Mouse (Mus musculus) inflammation-experienced regulatory T-cells (primary cell): Measurements from ENCODE around the gene Sytl5. TPM values are rescaled to one million over a fixed set of nuclear protein-coding genes. Genes with fewer than 3 reads are reported as not detected.

Source experiments
- polyA plus RNA-seq, 2 experiments: library from polyadenylated mRNA; unstranded; fragments of 100-300 nt; shearing (Covaris generic); gene quantifications; one replicate each; pipeline ENCODE4 v1.2.1; 2017

Sytl5 gene
- not detected for polyA plus RNA-seq

DNA sequence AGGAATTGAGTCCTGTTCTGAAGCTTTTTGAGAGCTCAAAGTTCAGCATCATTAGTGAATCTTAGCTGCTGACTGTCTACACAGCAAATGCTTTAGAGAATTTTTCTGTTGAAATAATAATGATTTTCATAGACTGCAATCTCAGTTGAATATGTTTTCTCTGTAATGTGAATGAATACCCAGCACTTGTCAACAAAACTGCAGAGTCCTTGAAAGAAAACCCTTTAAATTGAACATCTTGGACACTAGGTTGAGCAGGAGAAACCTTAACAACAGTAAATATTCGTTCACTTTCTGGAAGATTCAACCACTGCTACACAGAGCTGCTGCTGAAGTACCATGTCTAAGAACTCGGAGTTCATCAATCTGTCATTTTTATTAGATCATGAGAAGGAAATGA, at the start of gene Sytl5:
TSS of gene Sytl5 (plus strand) at position 301 of the 400 bp plus-strand sequence.

DNA sequence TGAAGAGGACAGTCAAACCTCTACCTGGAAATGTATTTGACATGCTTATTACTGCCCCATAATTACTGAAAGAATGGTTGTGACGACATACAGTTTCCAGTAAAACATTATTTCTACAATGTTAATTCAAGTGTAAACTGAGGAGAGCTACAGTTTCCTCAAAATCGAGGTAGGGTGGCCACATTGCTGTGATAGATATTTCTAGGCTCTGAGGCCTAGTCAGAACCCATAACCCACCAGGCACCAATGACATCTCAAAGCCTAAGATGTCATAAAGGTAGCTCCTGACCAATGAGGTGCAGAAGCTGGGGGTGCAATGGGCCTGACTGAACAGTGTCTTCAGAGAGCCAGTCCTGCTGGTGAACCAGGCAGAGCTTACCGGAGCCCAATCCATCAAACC, 38.8 kb upstream of the Sytl5 start, which contains the start of gene Hypm:
TSS of gene Hypm (plus strand) at position 301 of the 400 bp plus-strand sequence.

DNA sequence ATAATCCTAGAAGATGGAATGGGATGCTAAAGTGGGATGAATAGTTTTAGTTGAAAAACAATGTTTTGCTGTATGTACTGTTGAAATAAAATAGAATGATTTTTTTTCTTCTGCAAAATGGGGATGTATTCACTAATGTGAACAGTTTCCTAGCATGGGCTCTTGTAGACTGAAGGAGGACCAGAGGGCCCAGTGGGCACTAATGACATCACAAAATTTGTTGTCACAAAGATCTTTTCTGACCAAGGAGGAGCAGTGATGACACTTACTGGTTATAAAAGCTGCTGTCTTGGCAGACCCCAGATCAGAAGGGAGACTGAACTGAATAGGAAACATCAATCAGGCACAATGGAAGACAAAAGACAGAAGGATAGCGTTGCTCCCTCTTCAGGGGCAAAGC, 36.0 kb upstream of the Sytl5 start, which contains the start of gene H2al3:
TSS of gene H2al3 (plus strand) at position 301 of the 400 bp plus-strand sequence.

Other genes starting within 250 kb of the Sytl5 start
- gene Dynlt3, start 222.6 kb upstream of the Sytl5 start, polyA plus RNA-seq: 10 to 100 TPM; 36.9 to 47.9 TPM
- not detected for gene Hypm, start 38.7 kb upstream of the Sytl5 start, polyA plus RNA-seq
- gene H2al3, start 35.9 kb upstream of the Sytl5 start, polyA plus RNA-seq: not detected
- not detected for gene Srpx, start 232.1 kb downstream of the Sytl5 start, polyA plus RNA-seq